Mouse (Mus musculus): ENCODE measurements at regions not wholly inside any gene's neighbourhood (a gene's known extent, or its start where the extent isn't known, plus 50 kb on each side); places are given as distances from the start of the nearest gene placed in this dataset.
A peak's percentile ranks its signal among the peaks of the same experiment; 100 is the strongest.

DNA sequence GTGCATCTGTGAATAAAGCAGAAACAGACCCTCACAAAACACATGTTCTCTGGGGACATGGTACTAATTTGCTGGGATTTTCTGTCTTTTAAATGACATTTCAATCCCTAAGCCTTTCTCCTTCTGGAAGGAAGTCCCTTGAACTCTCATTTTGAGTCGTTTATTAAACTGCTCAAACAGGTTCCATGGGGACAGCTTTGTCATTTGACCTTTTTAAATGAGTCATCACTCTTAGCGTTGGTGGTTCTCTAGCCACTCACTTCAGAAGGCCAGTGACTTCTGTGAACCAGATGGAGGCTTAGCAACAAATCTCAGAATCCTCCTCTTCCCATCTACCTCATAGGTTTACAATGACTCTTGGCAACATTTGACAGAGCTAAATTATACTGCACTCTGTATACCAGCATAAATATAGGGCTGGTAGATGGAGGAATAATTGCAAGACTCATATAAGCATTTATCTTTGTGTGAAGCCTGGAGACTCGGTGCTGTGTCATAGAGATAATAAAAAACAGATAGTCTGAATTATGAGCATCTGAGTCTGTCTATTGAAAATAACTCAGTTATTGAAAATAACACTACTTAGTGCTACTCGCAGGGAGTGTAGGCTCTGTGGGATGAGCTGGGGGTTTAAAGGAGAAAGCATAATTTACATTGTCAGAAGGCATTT lies 185.4 kb upstream of the Crbn start:
- no peak overlapping the region for H3K9ac ChIP-seq (ENCODE audit: low read depth, low read length)
- no peaks in the 10 kb centered on the region for H3K4me1 ChIP-seq (ENCODE audit: control insufficient read depth, insufficient read depth, low read depth, low read length)
- H3K4me3 ChIP-seq (ENCODE audit: low read length): no peak overlapping the region
- WGBS: 63% methylated on average over 4 of the region's 4 CpGs
- no peak overlapping the region for H3K4me2 ChIP-seq (ENCODE audit: low read length)
- H3K27ac ChIP-seq (ENCODE audit: low read depth, low read length): no peak overlapping the region
- H3K36me3 ChIP-seq (ENCODE audit: control insufficient read depth, insufficient read depth, low read length): no peaks in the 10 kb centered on the region
- ATAC-seq: no peak
- no peaks in the 10 kb centered on the region for H3K27me3 ChIP-seq (replicated peaks; ENCODE audit: control insufficient read depth, insufficient read depth, low read length)
- no peaks in the 10 kb centered on the region for H3K9me3 ChIP-seq (ENCODE audit: control insufficient read depth, low read length)

GRCm38 (mm10) chr6:106991586-106991985 lies 191.7 kb upstream of the Crbn start:
- Histone ChIP-seq H3K4me2 (ENCODE audit: low read length) (no peak overlapping the region), H3K9me3 (ENCODE audit: control insufficient read depth, low read length) (no peaks in the 10 kb centered on the region), H3K36me3 (ENCODE audit: control insufficient read depth, insufficient read depth, low read length) (no peaks in the 10 kb centered on the region), H3K27me3 (replicated peaks; ENCODE audit: control insufficient read depth, insufficient read depth, low read length) (no peaks in the 10 kb centered on the region), H3K4me3 (ENCODE audit: low read length) (no peak overlapping the region), H3K4me1 (ENCODE audit: control insufficient read depth, insufficient read depth, low read depth, low read length) (no peaks in the 10 kb centered on the region), H3K9ac (ENCODE audit: low read depth, low read length) (no peak overlapping the region), H3K27ac (ENCODE audit: low read depth, low read length) (no peak overlapping the region)
- 91% methylated on average over 1 of the region's 1 CpGs for WGBS
- no peak for ATAC-seq

- H3K27ac ChIP-seq (ENCODE audit: low read depth, low read length): no peak overlapping the region
- 91% methylated on average over 4 of the region's 4 CpGs for WGBS
- H3K4me3 ChIP-seq (ENCODE audit: low read length): no peak overlapping the region
- H3K27me3 ChIP-seq (replicated peaks; ENCODE audit: control insufficient read depth, insufficient read depth, low read length): no peaks in the 10 kb centered on the region
- no peaks in the 10 kb centered on the region for H3K36me3 ChIP-seq (ENCODE audit: control insufficient read depth, insufficient read depth, low read length)
- no peaks in the 10 kb centered on the region for H3K9me3 ChIP-seq (ENCODE audit: control insufficient read depth, low read length)
- H3K4me1 ChIP-seq (ENCODE audit: control insufficient read depth, insufficient read depth, low read depth, low read length): no peaks in the 10 kb centered on the region
- no peak overlapping the region for H3K9ac ChIP-seq (ENCODE audit: low read depth, low read length)
- ATAC-seq: no peak
- no peak overlapping the region for H3K4me2 ChIP-seq (ENCODE audit: low read length)
Measured at GRCm38 (mm10) chr6:107004406-107005120, 204.7 kb upstream of the Crbn start.

DNA sequence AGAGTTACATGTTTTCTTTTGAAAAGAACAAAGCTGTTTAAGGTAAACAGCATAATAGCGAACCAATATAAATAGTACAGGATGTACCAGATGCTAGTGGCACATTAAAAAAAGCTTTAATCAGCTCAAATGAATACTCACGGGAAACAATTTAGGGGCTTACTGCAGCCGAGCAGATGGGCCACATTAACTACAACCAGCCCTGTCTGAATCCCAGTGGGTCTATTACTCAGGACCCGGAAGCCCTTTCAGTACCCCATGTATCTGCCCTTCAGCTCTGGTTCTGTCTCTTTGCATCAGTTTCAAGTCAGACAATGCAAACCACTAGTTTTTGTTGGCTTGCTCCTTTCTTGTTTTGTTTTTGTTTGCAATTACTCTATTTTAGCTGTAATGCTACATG lies 210.9 kb upstream of the Crbn start:
- Histone ChIP-seq H3K4me1 (ENCODE audit: control insufficient read depth, insufficient read depth, low read depth, low read length) (peaks cover 4% of the 10 kb centered on the region), H3K27me3 (replicated peaks; ENCODE audit: control insufficient read depth, insufficient read depth, low read length) (no peaks in the 10 kb centered on the region), H3K4me2 (ENCODE audit: low read length) (no peak overlapping the region), H3K4me3 (ENCODE audit: low read length) (no peak overlapping the region), H3K27ac (ENCODE audit: low read depth, low read length) (no peak overlapping the region), H3K9ac (ENCODE audit: low read depth, low read length) (no peak overlapping the region), H3K9me3 (ENCODE audit: control insufficient read depth, low read length) (no peaks in the 10 kb centered on the region), H3K36me3 (ENCODE audit: control insufficient read depth, insufficient read depth, low read length) (no peaks in the 10 kb centered on the region)
- WGBS: 35% methylated on average over 4 of the region's 4 CpGs
- ATAC-seq: 0 out of 2 replicates have a peak, but pooled peaks have one; percentile 38

DNA sequence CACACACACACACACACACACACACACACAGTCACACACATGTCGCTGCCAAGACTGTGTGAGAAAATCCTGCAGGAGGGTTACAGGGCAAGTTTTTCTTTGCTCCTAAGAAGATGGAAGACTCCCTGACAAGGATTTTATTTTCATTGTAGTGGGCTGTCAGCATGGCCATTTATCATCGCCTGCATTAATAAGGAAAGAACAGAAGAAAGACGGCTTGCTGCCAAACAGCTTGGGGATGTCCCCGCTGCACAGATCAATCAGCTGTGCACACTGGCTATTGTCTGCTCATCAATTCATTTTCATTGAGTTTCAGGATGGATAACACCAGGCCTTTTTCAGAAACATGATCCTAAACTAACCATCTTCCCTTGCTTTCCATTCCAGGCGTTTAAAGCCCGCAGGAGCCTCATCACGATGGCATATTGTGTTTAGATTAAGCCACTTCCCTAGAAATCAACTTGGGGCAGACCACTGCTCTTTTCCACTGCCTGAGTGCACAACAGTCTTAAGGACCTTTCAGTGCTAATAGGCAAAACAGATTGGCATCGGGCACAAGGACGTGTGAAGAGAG lies 213.1 kb upstream of the Crbn start:
- peak; percentile 90 for ATAC-seq
- no peaks in the 10 kb centered on the region for H3K36me3 ChIP-seq (ENCODE audit: control insufficient read depth, insufficient read depth, low read length)
- H3K9me3 ChIP-seq (ENCODE audit: control insufficient read depth, low read length): no peaks in the 10 kb centered on the region
- H3K4me1 ChIP-seq (ENCODE audit: control insufficient read depth, insufficient read depth, low read depth, low read length): peaks cover 4% of the 10 kb centered on the region
- WGBS: 3% methylated on average over 9 of the region's 9 CpGs
- H3K4me3 ChIP-seq (ENCODE audit: low read length): no peak overlapping the region
- H3K9ac ChIP-seq (ENCODE audit: low read depth, low read length): peak overlapping the region; percentile 33; the same call in 1 of the 2 replicates
- no peaks in the 10 kb centered on the region for H3K27me3 ChIP-seq (replicated peaks; ENCODE audit: control insufficient read depth, insufficient read depth, low read length)
- peak overlapping the region; percentile 76 for H3K27ac ChIP-seq (ENCODE audit: low read depth, low read length)
- peak overlapping the region; percentile 37 for H3K4me2 ChIP-seq (ENCODE audit: low read length)

GRCm38 (mm10) chr6:107019126-107019525 lies 219.2 kb upstream of the Crbn start:
- ATAC-seq: no peak
- no peaks in the 10 kb centered on the region for H3K36me3 ChIP-seq (ENCODE audit: control insufficient read depth, insufficient read depth, low read length)
- H3K27me3 ChIP-seq (replicated peaks; ENCODE audit: control insufficient read depth, insufficient read depth, low read length): no peaks in the 10 kb centered on the region
- H3K4me3 ChIP-seq (ENCODE audit: low read length): no peak overlapping the region
- no peak overlapping the region for H3K9ac ChIP-seq (ENCODE audit: low read depth, low read length)
- no peaks in the 10 kb centered on the region for H3K4me1 ChIP-seq (ENCODE audit: control insufficient read depth, insufficient read depth, low read depth, low read length)
- H3K27ac ChIP-seq (ENCODE audit: low read depth, low read length): no peak overlapping the region
- H3K9me3 ChIP-seq (ENCODE audit: control insufficient read depth, low read length): no peaks in the 10 kb centered on the region
- H3K4me2 ChIP-seq (ENCODE audit: low read length): no peak overlapping the region
- 76% methylated on average over 3 of the region's 3 CpGs for WGBS

DNA sequence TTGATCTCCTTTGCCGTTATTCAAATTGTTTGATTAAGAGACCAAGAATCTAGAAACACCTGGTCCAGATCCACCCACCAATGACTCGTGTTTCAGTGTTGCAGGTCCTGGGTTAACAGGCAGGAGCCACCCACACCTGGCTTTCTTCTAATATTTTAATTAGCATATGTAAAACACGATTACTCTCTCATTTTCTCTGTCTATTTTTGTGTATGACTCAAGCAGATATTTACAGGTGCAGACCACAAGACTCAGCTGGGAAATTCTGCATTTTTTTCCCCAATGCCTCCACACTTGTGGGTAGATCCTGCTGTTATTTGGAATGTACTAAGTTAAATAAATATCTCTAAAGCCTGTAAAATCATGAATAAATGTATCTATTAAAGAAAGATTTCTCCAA lies 245.3 kb upstream of the Crbn start:
- Histone ChIP-seq H3K9ac (ENCODE audit: low read depth, low read length) (no peak overlapping the region), H3K27me3 (replicated peaks; ENCODE audit: control insufficient read depth, insufficient read depth, low read length) (no peaks in the 10 kb centered on the region), H3K4me2 (ENCODE audit: low read length) (no peak overlapping the region), H3K9me3 (ENCODE audit: control insufficient read depth, low read length) (no peaks in the 10 kb centered on the region), H3K36me3 (ENCODE audit: control insufficient read depth, insufficient read depth, low read length) (no peaks in the 10 kb centered on the region), H3K4me3 (ENCODE audit: low read length) (no peak overlapping the region), H3K27ac (ENCODE audit: low read depth, low read length) (no peak overlapping the region), H3K4me1 (ENCODE audit: control insufficient read depth, insufficient read depth, low read depth, low read length) (no peaks in the 10 kb centered on the region)
- WGBS: 87% methylated on average over 3 of the region's 3 CpGs
- no peak for ATAC-seq

- H3K4me3 ChIP-seq (ENCODE audit: low read length): no peak overlapping the region
- no peaks in the 10 kb centered on the region for H3K36me3 ChIP-seq (ENCODE audit: control insufficient read depth, insufficient read depth, low read length)
- no peak overlapping the region for H3K4me2 ChIP-seq (ENCODE audit: low read length)
- no peak overlapping the region for H3K27ac ChIP-seq (ENCODE audit: low read depth, low read length)
- no peak for ATAC-seq
- H3K9me3 ChIP-seq (ENCODE audit: control insufficient read depth, low read length): no peaks in the 10 kb centered on the region
- WGBS: 100% methylated on average over 1 of the region's 1 CpGs
- no peaks in the 10 kb centered on the region for H3K27me3 ChIP-seq (replicated peaks; ENCODE audit: control insufficient read depth, insufficient read depth, low read length)
- H3K4me1 ChIP-seq (ENCODE audit: control insufficient read depth, insufficient read depth, low read depth, low read length): no peaks in the 10 kb centered on the region
- no peak overlapping the region for H3K9ac ChIP-seq (ENCODE audit: low read depth, low read length)
Measured at GRCm38 (mm10) chr6:107051604-107052003, 251.7 kb upstream of the Crbn start.

DNA sequence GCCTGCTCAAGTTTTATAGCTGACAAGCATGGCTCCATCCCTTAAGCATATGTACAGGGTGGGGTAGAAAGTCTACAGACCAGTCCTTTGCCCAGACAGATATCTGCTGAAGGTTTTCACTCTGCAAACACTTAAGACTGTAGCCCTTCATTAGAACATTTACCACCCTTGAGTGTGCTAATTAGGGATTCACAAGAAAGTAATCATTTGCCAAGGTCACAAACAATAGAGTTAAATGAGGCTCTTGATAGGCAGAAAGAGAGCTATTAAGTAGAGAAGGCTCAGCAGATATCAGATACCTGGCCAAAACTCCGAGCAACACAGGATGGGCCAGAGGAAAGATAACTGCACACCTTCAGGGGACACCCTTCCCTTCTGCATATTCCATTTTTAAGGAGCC lies 252.3 kb upstream of the Crbn start:
- ATAC-seq: no peak
- Histone ChIP-seq H3K4me2 (ENCODE audit: low read length) (no peak overlapping the region), H3K36me3 (ENCODE audit: control insufficient read depth, insufficient read depth, low read length) (no peaks in the 10 kb centered on the region), H3K27ac (ENCODE audit: low read depth, low read length) (no peak overlapping the region), H3K27me3 (replicated peaks; ENCODE audit: control insufficient read depth, insufficient read depth, low read length) (no peaks in the 10 kb centered on the region), H3K9ac (ENCODE audit: low read depth, low read length) (no peak overlapping the region), H3K4me3 (ENCODE audit: low read length) (no peak overlapping the region), H3K4me1 (ENCODE audit: control insufficient read depth, insufficient read depth, low read depth, low read length) (no peaks in the 10 kb centered on the region), H3K9me3 (ENCODE audit: control insufficient read depth, low read length) (no peaks in the 10 kb centered on the region)
- 75% methylated on average over 1 of the region's 1 CpGs for WGBS

Data from hindbrain, embryonic 16.5 days (tissue).